Mouse (Mus musculus) embryo, embryonic 11.5 days (tissue): ENCODE data around the gene Lypd3.
"Not testable (repeated sequence)": the region's sequence is repeated elsewhere in the genome, so short reads cannot be mapped to it uniquely, and the experiment has no call there.

Source experiments
- DNase-seq: peaks from one replicate; pipeline ENCODE4 v3.0.0-alpha.2; 2012; ENCODE audit warnings: low read depth, low spot score

The Lypd3 gene

GRCm38 (mm10) chr7:24662575-24662974, 26.2 kb downstream of the Lypd3 start:
- peak; percentile 67 for DNase-seq

- DNase-seq = no peak
Measured at GRCm38 (mm10) chr7:24664301-24664700, 28.0 kb downstream of the Lypd3 start.

DNA sequence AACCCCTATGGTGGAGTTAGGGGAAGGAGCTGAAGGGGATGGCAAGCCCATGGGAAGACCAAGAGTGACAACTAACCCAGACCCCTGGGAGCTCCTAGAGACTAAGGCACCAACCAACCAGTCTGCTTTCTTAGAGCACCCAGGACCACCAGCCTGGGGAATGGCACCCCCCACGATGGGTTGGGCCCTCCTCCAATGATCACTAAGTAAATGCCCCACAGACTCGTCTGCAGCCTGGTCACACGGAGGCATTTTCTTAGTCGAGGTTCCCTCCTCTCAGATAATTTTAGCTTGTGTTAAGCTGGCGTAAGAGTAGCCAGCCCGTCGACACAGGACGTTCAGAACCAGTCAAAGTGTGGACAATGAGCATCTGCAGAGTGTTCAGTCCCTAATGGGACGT, 28.6 kb downstream of the Lypd3 start:
- DNase-seq = no peak

DNA sequence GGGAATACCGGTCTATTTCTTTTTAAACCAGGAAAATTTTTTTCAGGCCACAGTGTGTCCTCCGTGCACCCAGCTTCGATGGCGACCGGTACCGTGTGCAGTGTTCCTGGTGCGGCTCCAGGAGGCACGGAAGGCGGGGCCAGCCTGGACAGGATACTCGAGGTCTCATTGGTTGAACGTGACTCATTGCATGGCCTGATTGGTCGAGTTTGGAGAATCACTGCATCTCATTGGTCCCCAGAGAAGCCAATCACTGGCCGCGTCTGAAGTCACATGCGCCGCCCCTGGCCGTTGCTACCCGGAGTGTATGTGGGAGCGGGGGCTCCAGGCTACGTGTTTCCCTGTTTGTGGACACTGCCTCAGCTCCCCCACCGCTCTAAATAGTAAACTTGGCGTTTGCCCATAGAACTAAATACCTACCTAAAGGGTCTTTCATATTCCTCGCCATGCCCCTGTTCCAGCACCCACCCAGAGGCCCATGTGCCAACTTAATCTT, 35.6 kb downstream of the Lypd3 start:
- no peak for DNase-seq

- DNase-seq = no peak
Measured at GRCm38 (mm10) chr7:24676575-24676974, 40.2 kb downstream of the Lypd3 start, which contains the start of gene Tex101. Gene Tex101 (minus strand): TSS chr7:24676675.

DNA sequence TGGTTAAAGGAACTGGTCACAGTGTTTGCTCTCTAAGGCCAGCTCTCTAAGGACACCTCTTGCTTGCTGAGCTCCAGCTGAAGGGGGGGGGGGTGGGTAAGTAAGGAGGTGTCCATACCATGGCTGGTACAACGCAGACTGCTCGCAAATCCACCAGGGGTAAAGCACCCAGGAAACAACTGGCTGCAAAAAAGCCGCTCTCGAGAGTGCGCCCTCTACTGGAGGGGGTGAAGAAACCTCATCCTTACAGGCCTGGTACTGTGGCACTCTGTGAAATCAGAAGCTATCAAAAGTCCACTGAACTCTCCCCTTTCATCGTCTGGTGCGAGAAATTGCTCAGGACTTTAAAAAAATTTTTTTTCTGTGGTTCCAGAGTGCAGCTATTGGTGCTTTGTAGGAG, 47.8 kb downstream of the Lypd3 start:
- DNase-seq = not testable (repeated sequence)

- DNase-seq = not testable (repeated sequence)
Measured at GRCm38 (mm10) chr7:24687519-24687918, 51.2 kb downstream of the Lypd3 start.
